Mouse (Mus musculus): ENCODE results near the gene Dennd1c. TPM values are rescaled to one million over a fixed set of nuclear protein-coding genes. Genes with fewer than 3 reads are reported as not detected.

The Dennd1c gene
- 310 TPM for polyA plus RNA-seq (2017; shearing (Covaris generic))

GRCm38 (mm10) chr17:57078336-57078735 lies at the start of gene Dennd1c:
Gene Dennd1c, minus strand, starts transcription at chr17:57078514.

DNA sequence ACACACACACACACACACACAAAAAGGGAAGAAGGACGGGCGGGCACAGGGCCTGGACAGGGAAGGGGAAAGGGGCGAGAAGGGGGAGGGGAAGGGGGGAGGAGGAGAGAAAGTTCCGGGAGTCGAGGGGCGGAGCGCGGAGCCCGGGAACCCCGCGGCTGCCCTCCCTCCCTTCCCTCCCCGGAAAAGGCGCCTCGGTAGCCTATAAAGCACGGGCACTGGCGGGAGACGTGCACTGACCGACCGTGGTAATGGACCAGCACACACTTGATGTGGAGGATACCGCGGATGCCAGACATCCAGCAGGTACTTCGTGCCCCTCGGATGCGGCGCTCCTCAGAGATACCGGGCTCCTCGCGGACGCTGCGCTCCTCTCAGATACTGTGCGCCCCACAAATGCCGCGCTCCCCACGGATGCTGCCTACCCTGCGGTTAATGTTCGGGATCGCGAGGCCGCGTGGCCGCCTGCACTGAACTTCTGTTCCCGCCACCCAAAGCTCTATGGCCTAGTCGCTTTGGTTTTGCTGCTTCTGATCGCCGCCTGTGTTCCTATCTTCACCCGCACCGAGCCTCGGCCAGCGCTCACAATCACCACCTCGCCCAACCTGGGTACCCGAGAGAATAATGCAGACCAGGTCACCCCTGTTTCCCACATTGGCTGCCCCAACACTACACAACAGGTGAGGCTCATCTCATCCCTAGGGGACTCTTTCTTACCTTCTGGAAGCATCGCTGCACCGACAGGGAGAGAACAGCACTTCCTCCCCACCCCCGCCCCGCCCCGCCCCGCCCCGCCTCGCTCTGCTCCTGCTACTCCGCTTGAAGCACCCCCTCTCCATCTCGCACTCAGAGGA lies 27.1 kb upstream of the Dennd1c start, which contains the start of gene Tnfsf9:
Gene Tnfsf9 (plus strand): TSS at position 145 of the 854 bp plus-strand sequence.

DNA sequence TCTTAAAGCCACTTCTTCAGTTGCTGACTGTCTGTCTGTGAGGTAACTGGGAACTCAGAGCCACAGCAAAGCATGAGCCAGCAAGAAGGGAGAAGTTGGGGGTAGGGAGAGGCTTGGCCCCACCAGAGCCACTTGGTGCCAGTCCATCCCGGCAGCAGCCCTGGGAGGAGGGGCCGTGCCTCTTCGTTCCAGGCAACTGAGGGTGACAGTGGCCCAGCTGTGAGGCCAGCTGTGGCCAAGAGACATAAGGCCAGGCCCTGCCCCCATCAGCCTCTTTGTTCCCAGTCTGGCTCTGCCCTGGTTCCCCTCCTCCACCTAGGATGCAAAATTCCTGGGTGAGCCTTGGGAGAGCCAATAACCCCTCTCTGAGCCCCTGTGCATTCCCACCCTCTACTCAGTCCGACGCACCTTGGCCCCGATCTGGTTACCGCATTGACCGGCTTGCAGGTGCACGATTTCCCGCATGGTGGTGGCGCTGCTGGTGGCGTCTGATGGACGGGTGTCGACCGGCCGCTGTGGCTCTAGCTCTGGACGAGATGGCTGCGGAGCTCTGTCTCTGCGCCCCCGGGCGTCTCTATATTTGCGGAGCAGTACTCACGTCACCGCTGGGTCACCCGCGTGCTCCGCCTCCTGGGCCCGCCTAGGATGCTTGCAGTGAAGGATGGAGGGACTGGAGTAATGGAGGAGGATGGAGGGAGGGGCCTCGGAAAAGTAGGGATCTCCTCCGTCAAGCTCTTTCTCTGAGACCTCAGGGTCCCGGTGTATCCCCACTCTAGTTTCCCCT lies 8.9 kb upstream of the Dennd1c start, which contains the start of gene Tubb4a:
Gene Tubb4a (minus strand): TSS at position 734 of the 784 bp plus-strand sequence.

DNA sequence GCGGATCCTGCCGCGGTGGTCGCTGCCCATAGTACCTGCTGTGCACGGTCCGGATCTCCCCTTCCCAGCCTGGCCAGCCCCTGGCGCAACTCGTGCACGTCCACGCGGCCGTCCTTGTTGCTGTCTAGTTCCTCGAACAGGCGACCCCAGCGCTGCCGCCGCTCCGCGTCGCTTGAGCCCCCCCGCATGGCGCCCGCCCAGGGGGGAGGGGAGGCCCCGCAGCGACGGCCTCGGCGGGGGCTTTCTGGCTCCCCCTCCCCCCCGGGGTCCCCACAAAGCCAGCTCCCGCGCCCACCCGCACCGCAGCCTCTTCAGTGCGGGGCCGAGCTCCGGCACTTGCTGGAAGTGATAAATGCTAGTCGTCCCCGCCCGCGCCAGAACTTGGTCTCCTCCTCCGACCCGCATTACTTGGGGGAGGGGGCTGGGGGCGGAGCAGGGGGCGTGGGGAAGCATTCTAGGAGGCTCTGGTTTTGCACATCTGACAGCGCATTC lies 18.8 kb downstream of the Dennd1c start, which contains the start of gene Slc25a23:
Gene Slc25a23 (minus strand): TSS at position 378 of the 492 bp plus-strand sequence.

DNA sequence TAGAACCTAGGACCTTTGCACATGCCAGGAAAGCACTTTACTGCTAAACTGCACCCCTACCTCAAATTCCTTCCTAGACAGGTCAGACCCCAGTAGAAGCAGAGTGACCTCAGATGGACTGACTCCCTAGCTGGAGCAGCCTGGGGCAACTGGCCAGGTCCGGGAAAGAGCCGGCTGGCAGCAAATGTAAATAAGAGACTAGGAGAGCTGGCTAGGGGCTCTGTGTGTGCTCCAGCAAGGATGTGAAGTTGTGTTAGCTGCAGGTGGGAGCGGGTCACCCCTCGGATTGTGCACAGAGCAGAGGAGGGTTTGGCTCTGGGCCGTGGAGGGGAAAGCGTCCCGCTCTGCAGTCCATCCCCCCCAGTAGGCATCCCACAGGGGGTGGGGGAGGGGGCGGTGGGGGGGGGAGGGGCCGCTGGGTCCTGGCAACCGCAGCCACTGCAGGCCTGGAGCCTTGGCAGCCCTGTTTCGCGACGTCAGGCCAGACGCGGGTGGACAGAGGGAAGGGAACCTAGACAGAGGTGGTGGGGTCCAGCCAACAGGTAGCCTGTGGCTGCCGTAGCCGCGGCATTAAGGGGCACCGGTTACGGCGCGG lies 19.3 kb downstream of the Dennd1c start, which contains the start of gene Crb3:
Gene Crb3 (plus strand): TSS at position 215 of the 595 bp plus-strand sequence.

GRCm38 (mm10) chr17:57041554-57041953 lies 36.8 kb downstream of the Dennd1c start, which contains the start of gene Slc25a41:
Gene Slc25a41, minus strand, starts transcription at chr17:57041654.

DNA sequence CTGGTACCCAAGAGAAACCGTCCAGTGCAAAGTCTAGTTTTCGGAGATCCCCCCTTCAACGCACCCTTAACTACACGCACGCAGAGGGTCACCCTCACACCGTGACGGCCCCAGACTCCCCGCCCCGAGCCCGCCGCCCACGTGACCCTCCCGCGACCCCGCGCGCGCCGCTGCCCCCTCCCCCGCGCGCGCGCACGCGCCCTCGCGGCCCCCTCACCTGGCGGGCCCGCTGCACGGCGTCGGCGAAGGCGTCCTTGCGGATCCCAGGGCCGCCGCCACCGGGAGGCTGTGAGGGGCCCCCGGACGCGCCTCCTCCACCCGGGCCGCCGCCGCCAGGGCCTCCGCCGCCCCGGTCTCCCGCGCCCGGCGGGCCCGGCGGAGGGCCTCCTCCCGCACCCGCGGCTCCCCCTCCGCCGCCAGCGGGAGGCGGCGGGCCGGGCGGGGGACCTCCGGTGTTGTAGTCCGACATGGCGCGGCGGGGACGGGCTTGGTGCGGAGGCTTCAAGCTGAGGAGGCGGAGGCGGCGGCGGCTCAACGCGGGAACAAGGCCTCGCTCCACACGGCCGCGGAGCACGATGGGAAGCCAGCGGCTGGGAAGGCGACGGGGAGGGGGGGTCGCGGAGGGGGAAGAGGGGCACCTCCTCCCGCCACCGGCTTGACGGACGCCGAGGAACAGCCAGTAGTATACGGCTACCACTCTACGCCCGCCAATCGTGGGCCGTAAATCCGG lies 47.2 kb downstream of the Dennd1c start, which contains the start of gene Khsrp:
Gene Khsrp (minus strand): TSS at position 592 of the 730 bp plus-strand sequence.

Other genes starting within 250 kb of the Dennd1c start
- 1.0 TPM for gene Rfx2, start 247.5 kb downstream of the Dennd1c start, polyA plus RNA-seq (2017; shearing (Covaris generic))
- gene Acsbg2, start 204.1 kb downstream of the Dennd1c start, polyA plus RNA-seq (2017; shearing (Covaris generic)) = 0.10 TPM
- gene 1700061G19Rik, start 203.0 kb downstream of the Dennd1c start, polyA plus RNA-seq (2017; shearing (Covaris generic)) = 0.43 TPM
- gene Mllt1, start 143.1 kb downstream of the Dennd1c start, polyA plus RNA-seq (2017; shearing (Covaris generic)) = 2.8 TPM
- gene Acer1, start 96.4 kb downstream of the Dennd1c start, polyA plus RNA-seq (2017; shearing (Covaris generic)) = not detected
- 93.4 TPM for gene Clpp, start 88.2 kb downstream of the Dennd1c start, polyA plus RNA-seq (2017; shearing (Covaris generic))
- 46.9 TPM for gene Alkbh7, start 81.2 kb downstream of the Dennd1c start, polyA plus RNA-seq (2017; shearing (Covaris generic))
- gene Pspn, start 78.5 kb downstream of the Dennd1c start, polyA plus RNA-seq (2017; shearing (Covaris generic)) = not detected
- gene Gtf2f1, start 67.2 kb downstream of the Dennd1c start, polyA plus RNA-seq (2017; shearing (Covaris generic)) = 98.1 TPM
- gene Gm17949, start 67.0 kb downstream of the Dennd1c start, polyA plus RNA-seq (2017; shearing (Covaris generic)) = 0.84 TPM
- gene Khsrp, start 47.0 kb downstream of the Dennd1c start, polyA plus RNA-seq (2017; shearing (Covaris generic)) = 9.0 TPM
- gene Slc25a41, start 36.9 kb downstream of the Dennd1c start, polyA plus RNA-seq (2017; shearing (Covaris generic)) = not detected
- 2.7 TPM for gene Crb3, start 19.4 kb downstream of the Dennd1c start, polyA plus RNA-seq (2017; shearing (Covaris generic))
- gene Slc25a23, start 18.7 kb downstream of the Dennd1c start, polyA plus RNA-seq (2017; shearing (Covaris generic)) = 3.3 TPM
- gene Tubb4a, start 9.3 kb upstream of the Dennd1c start, polyA plus RNA-seq (2017; shearing (Covaris generic)) = 3.3 TPM
- 10.4 TPM for gene Tnfsf9, start 26.8 kb upstream of the Dennd1c start, polyA plus RNA-seq (2017; shearing (Covaris generic))
- 0.88 TPM for gene Cd70, start 71.3 kb upstream of the Dennd1c start, polyA plus RNA-seq (2017; shearing (Covaris generic))
- gene Tnfsf14, start 115.7 kb upstream of the Dennd1c start, polyA plus RNA-seq (2017; shearing (Covaris generic)) = 13.4 TPM
- gene C3, start 149.6 kb upstream of the Dennd1c start, polyA plus RNA-seq (2017; shearing (Covaris generic)) = 3.5 TPM
- 96.4 TPM for gene Gpr108, start 169.9 kb upstream of the Dennd1c start, polyA plus RNA-seq (2017; shearing (Covaris generic))
- gene Trip10, start 170.9 kb upstream of the Dennd1c start, polyA plus RNA-seq (2017; shearing (Covaris generic)) = 4.6 TPM
- gene Vav1, start 200.6 kb upstream of the Dennd1c start, polyA plus RNA-seq (2017; shearing (Covaris generic)) = 243 TPM

Measured in CD4-positive, CD25-positive, alpha-beta regulatory T cell, adult 9 weeks (primary cell).